Mouse (Mus musculus): ENCODE results near the gene Kif1bp. TPM values are rescaled to one million over a fixed set of nuclear protein-coding genes. Genes with fewer than 3 reads are reported as not detected.

Kif1bp gene
- polyA plus RNA-seq, 2 experiments, result 36.1 to 44.6 TPM

GRCm38 (mm10) chr10:62577673-62578337, 452 bp downstream of the Kif1bp start:
- H3K36me3 ChIP-seq (ENCODE audit: control insufficient read depth, insufficient read depth, low read length), result peaks cover 53% of the 10 kb centered on the region

DNA sequence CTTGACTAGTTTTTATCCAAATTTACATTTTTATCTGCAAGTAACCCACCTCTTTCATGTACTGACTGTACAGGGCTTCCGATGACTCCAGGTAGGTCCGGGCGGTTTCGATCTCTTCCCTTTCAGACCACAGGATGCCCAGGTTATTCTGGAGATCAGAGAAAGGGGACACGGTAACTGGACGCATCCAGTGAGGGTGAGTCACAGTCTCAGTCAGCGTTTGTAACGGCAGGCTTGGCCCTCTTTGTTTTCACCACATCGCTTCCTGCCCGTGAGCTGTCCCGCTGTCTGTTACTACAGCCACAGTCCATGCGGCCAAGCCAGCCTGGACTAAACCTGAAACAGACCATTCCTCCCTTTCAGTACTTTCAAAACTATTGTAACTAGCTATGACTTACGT, 3.3 kb downstream of the Kif1bp start:
- no peaks in the 10 kb centered on the region for H3K9me3 ChIP-seq (ENCODE audit: control insufficient read depth, low read length)
- no peaks in the 10 kb centered on the region for H3K27me3 ChIP-seq (ENCODE audit: control insufficient read depth, insufficient read depth, low read length)
- no peak for ATAC-seq (ENCODE audit: low FRiP score, low read depth)
- H3K4me3 ChIP-seq (replicated peaks; ENCODE audit: low read length), result no peak overlapping the region
- no peak for DNase-seq (ENCODE audit: low spot score)
- no peak overlapping the region for H3K27ac ChIP-seq (replicated peaks; ENCODE audit: low read depth, low read length)
- no peak overlapping the region for H3K4me2 ChIP-seq (replicated peaks; ENCODE audit: low read depth, low read length, severe bottlenecking)
- peaks cover 7% of the 10 kb centered on the region for H3K4me1 ChIP-seq (ENCODE audit: control insufficient read depth, insufficient read depth, low read length)
- TF ChIP-seq POLR2A (IDR thresholded peaks at IDR 0.05; ENCODE audit: borderline replicate concordance, extremely low read depth, insufficient read depth, insufficient read length), result no peak
- WGBS, result 95% methylated on average over 13 of the region's 13 CpGs
- H3K9ac ChIP-seq (ENCODE audit: low read depth, low read length, severe bottlenecking), result no peak overlapping the region
- peaks cover 47% of the 10 kb centered on the region for H3K36me3 ChIP-seq (ENCODE audit: control insufficient read depth, insufficient read depth, low read length)

More at GRCm38 (mm10) chr10:62577673-62578337, 452 bp downstream of the Kif1bp start:
- Histone ChIP-seq H3K4me3 (replicated peaks; ENCODE audit: low read length) (peak overlapping the region; percentile 86), H3K27me3 (ENCODE audit: control insufficient read depth, insufficient read depth, low read length) (no peaks in the 10 kb centered on the region), H3K9ac (ENCODE audit: low read depth, low read length, severe bottlenecking) (peak overlapping the region; percentile 82), H3K4me1 (ENCODE audit: control insufficient read depth, insufficient read depth, low read length) (peaks cover 7% of the 10 kb centered on the region), H3K27ac (replicated peaks; ENCODE audit: low read depth, low read length) (peak overlapping the region; percentile 79), H3K9me3 (ENCODE audit: control insufficient read depth, low read length) (no peaks in the 10 kb centered on the region), H3K4me2 (replicated peaks; ENCODE audit: low read depth, low read length, severe bottlenecking) (peak overlapping the region; percentile 82)
- no peak for TF ChIP-seq POLR2A (IDR thresholded peaks at IDR 0.05; ENCODE audit: borderline replicate concordance, extremely low read depth, insufficient read depth, insufficient read length)
- under 1% methylated on average over 41 of the region's 54 CpGs for WGBS
- no peak for DNase-seq (ENCODE audit: low spot score)
- ATAC-seq (ENCODE audit: low FRiP score, low read depth), result peak; percentile 81

- DNase-seq (ENCODE audit: low spot score) (no peak), ATAC-seq (ENCODE audit: low FRiP score, low read depth) (no peak)
- Histone ChIP-seq H3K27ac (replicated peaks; ENCODE audit: low read depth, low read length) (no peak overlapping the region), H3K36me3 (ENCODE audit: control insufficient read depth, insufficient read depth, low read length) (peaks cover 83% of the 10 kb centered on the region), H3K4me3 (replicated peaks; ENCODE audit: low read length) (no peak overlapping the region), H3K9me3 (ENCODE audit: control insufficient read depth, low read length) (no peaks in the 10 kb centered on the region), H3K4me1 (ENCODE audit: control insufficient read depth, insufficient read depth, low read length) (no peaks in the 10 kb centered on the region), H3K4me2 (replicated peaks; ENCODE audit: low read depth, low read length, severe bottlenecking) (no peak overlapping the region), H3K9ac (ENCODE audit: low read depth, low read length, severe bottlenecking) (no peak overlapping the region), H3K27me3 (ENCODE audit: control insufficient read depth, insufficient read depth, low read length) (no peaks in the 10 kb centered on the region)
- TF ChIP-seq POLR2A (IDR thresholded peaks at IDR 0.05; ENCODE audit: borderline replicate concordance, extremely low read depth, insufficient read depth, insufficient read length), result no peak
- 95% methylated on average over 7 of the region's 7 CpGs for WGBS
Observed at GRCm38 (mm10) chr10:62570126-62570871, 8.0 kb downstream of the Kif1bp start.

DNA sequence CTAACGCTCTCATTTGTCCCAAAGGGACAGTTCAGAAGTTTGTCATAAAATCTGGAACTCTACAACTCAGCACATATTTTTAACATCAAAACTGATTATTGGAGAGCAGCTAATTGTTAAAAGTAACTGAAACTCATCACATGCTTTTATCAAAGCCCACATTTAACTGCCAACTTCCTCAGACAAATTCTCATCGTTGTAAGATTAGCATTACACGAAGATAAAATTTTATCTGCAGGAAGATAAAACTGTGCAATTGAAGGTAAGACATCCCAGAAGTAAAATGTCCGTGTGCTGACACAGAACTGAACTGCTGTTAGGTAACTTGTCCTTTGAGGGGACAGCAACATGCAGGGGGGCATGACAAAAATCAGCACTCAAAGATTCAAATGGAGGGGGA, 9.4 kb downstream of the Kif1bp start:
- WGBS, result 86% methylated on average over 4 of the region's 4 CpGs
- H3K4me2 ChIP-seq (replicated peaks; ENCODE audit: low read depth, low read length, severe bottlenecking), result no peak overlapping the region
- no peak for TF ChIP-seq POLR2A (IDR thresholded peaks at IDR 0.05; ENCODE audit: borderline replicate concordance, extremely low read depth, insufficient read depth, insufficient read length)
- ATAC-seq (ENCODE audit: low FRiP score, low read depth) (no peak), DNase-seq (ENCODE audit: low spot score) (no peak)
- H3K4me3 ChIP-seq (replicated peaks; ENCODE audit: low read length), result no peak overlapping the region
- H3K9ac ChIP-seq (ENCODE audit: low read depth, low read length, severe bottlenecking), result no peak overlapping the region
- no peaks in the 10 kb centered on the region for H3K9me3 ChIP-seq (ENCODE audit: control insufficient read depth, low read length)
- H3K27ac ChIP-seq (replicated peaks; ENCODE audit: low read depth, low read length), result no peak overlapping the region
- H3K4me1 ChIP-seq (ENCODE audit: control insufficient read depth, insufficient read depth, low read length), result no peaks in the 10 kb centered on the region
- H3K36me3 ChIP-seq (ENCODE audit: control insufficient read depth, insufficient read depth, low read length), result peaks cover 82% of the 10 kb centered on the region
- H3K27me3 ChIP-seq (ENCODE audit: control insufficient read depth, insufficient read depth, low read length), result no peaks in the 10 kb centered on the region

DNA sequence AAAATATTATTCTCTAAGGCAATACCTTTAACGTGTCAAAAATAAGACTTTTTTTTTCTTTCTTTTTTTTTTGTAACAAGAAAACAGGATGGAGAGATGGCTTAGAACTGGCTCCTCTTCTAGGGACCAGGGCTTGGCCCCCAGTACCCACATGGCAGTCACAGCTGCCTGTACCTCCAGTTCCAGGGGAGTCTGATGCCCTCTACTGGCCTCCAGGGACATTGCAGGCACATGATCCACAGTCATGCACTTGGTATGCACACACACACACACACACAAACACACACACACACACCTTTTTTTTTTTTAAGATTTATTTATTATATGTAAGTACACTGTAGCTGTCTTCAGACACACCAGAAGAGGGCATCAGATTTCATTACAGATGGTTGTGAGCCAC, 20.5 kb downstream of the Kif1bp start:
- TF ChIP-seq POLR2A (IDR thresholded peaks at IDR 0.05; ENCODE audit: borderline replicate concordance, extremely low read depth, insufficient read depth, insufficient read length), result no peak
- Histone ChIP-seq H3K9ac (ENCODE audit: low read depth, low read length, severe bottlenecking) (no peak overlapping the region), H3K36me3 (ENCODE audit: control insufficient read depth, insufficient read depth, low read length) (peaks cover 54% of the 10 kb centered on the region), H3K4me1 (ENCODE audit: control insufficient read depth, insufficient read depth, low read length) (no peaks in the 10 kb centered on the region), H3K9me3 (ENCODE audit: control insufficient read depth, low read length) (no peaks in the 10 kb centered on the region), H3K27ac (replicated peaks; ENCODE audit: low read depth, low read length) (no peak overlapping the region), H3K4me3 (replicated peaks; ENCODE audit: low read length) (no peak overlapping the region), H3K4me2 (replicated peaks; ENCODE audit: low read depth, low read length, severe bottlenecking) (no peak overlapping the region), H3K27me3 (ENCODE audit: control insufficient read depth, insufficient read depth, low read length) (no peaks in the 10 kb centered on the region)
- no peak for DNase-seq (ENCODE audit: low spot score)
- no peak for ATAC-seq (ENCODE audit: low FRiP score, low read depth)
- WGBS, result 89% methylated on average over 1 of the region's 1 CpGs

Measured in limb, embryonic 14.5 days (tissue).